Comparison of ENCODE assay signal across 8 mouse cellular contexts in genomic region chr15:79140866-79141565, GRCm38 (mm10). TPM values are rescaled to one million over a fixed set of nuclear protein-coding genes. Genes with fewer than 3 reads are reported as not detected.
DNase-seq lines count a peak whose midpoint lies in the region; ATAC-seq and TF ChIP-seq lines count a peak whose summit lies in the region.

Gene Polr2f (plus strand): TSS chr15:79141009.
Gene 1700088E04Rik (minus strand): TSS chr15:79141253.

- ATAC-seq in heart, embryonic 15.5 days (replicated peaks; ENCODE audit: insufficient number of reproducible peaks, insufficient read depth, low FRiP score, low read depth), result peak; percentile 85
- ATAC-seq in liver, embryonic 14.5 days (ENCODE audit: insufficient read depth), result peak; percentile 87
- peak; percentile 74 for ATAC-seq in neural tube, embryonic 11.5 days (ENCODE audit: insufficient read depth, low FRiP score, low TSS enrichment)
- peak; percentile 71 for ATAC-seq in stomach, postnatal 0 days (ENCODE audit: low FRiP score, low TSS enrichment)

- H3K27me3 ChIP-seq in forebrain, embryonic 10.5 days (ENCODE audit: poor library complexity, severe bottlenecking), result no peaks in the 10 kb centered on the region
- H3K27me3 ChIP-seq in heart, embryonic 15.5 days, result no peaks in the 10 kb centered on the region
- H3K27me3 ChIP-seq in liver, embryonic 14.5 days (ENCODE audit: control insufficient read depth, insufficient read depth, low read length), result peaks cover 2% of the 10 kb centered on the region
- no peaks in the 10 kb centered on the region for H3K27me3 ChIP-seq in neural tube, embryonic 11.5 days (ENCODE audit: control insufficient read depth, insufficient read depth, low read length)
- no peaks in the 10 kb centered on the region for H3K27me3 ChIP-seq in stomach, postnatal 0 days (ENCODE audit: control insufficient read depth, insufficient read depth, low read length)

- peak; percentile 89 to 92 for DNase-seq in CD8-positive naive resting alpha-beta T cell, adult 2 months (ENCODE audit: low read depth in 2 of 2, low spot score in 2 of 2)
- peak; percentile 95 for DNase-seq in c-Kit-positive CD71-negative TER-119-negative erythroid progenitor cells, embryonic 14.5 days (ENCODE audit: low read depth)
- peak; percentile 97 for DNase-seq in forebrain, embryonic 10.5 days (ENCODE audit: extremely low spot score, low spot score)
- peak; percentile 94 to 97 for DNase-seq in kidney, postnatal 25 days
- peak; percentile 91 to 94 (median 91) for DNase-seq in liver, embryonic 14.5 days (ENCODE audit: low read depth in 3 of 3, low spot score in 3 of 3)
- DNase-seq in neural tube, embryonic 11.5 days (ENCODE audit: low spot score), result peak; percentile 97
- peak; percentile 95 for DNase-seq in stomach, postnatal 0 days (ENCODE audit: low spot score)

- TF ChIP-seq EP300 in liver, embryonic 14.5 days (IDR thresholded peaks at IDR 0.05; ENCODE audit: low read depth), result no peak
- no peak for TF ChIP-seq EP300 in stomach, postnatal 0 days (optimal IDR thresholded peaks at IDR 0.05)

- peaks cover 33% of the 10 kb centered on the region for H3K4me1 ChIP-seq in forebrain, embryonic 10.5 days
- H3K4me1 ChIP-seq in heart, embryonic 15.5 days (replicated peaks), result peaks cover 23% of the 10 kb centered on the region
- H3K4me1 ChIP-seq in liver, embryonic 14.5 days (replicated peaks; ENCODE audit: control insufficient read depth in 2 of 2, insufficient read depth in 2 of 2, low read length in 1 of 2), result peaks cover 5 to 11% of the 10 kb centered on the region in 2 experiments; a peak in 2 of 4 replicates
- peaks cover 11% of the 10 kb centered on the region for H3K4me1 ChIP-seq in neural tube, embryonic 11.5 days (ENCODE audit: control insufficient read depth, insufficient read depth, low read length)
- H3K4me1 ChIP-seq in stomach, postnatal 0 days (replicated peaks; ENCODE audit: control insufficient read depth, insufficient read depth), result no peaks in the 10 kb centered on the region

- H3K9me3 ChIP-seq in forebrain, embryonic 10.5 days, result no peaks in the 10 kb centered on the region
- no peaks in the 10 kb centered on the region for H3K9me3 ChIP-seq in heart, embryonic 15.5 days (replicated peaks)
- no peaks in the 10 kb centered on the region for H3K9me3 ChIP-seq in liver, embryonic 14.5 days (ENCODE audit: control insufficient read depth, low read length)
- no peaks in the 10 kb centered on the region for H3K9me3 ChIP-seq in neural tube, embryonic 11.5 days (ENCODE audit: control insufficient read depth, low read length)
- no peaks in the 10 kb centered on the region for H3K9me3 ChIP-seq in stomach, postnatal 0 days (ENCODE audit: control insufficient read depth, low read length)

- peak within 1 kb of the TSS; percentile 94 for H3K4me3 ChIP-seq in forebrain, embryonic 10.5 days
- peak within 1 kb of the TSS; percentile 84 for H3K4me3 ChIP-seq in heart, embryonic 15.5 days
- peak within 1 kb of the TSS; percentile 73 to 90 for H3K4me3 ChIP-seq in liver, embryonic 14.5 days (ENCODE audit: insufficient read depth in 1 of 2, low read depth in 2 of 2, low read length in 2 of 2)
- peak within 1 kb of the TSS; percentile 82 for H3K4me3 ChIP-seq in neural tube, embryonic 11.5 days (ENCODE audit: low read depth, low read length)
- peak within 1 kb of the TSS; percentile 71 for H3K4me3 ChIP-seq in stomach, postnatal 0 days (ENCODE audit: low read depth, low read length)

- peak; percentile 23; the same call in 1 of the 2 replicates for TF ChIP-seq CTCF in liver, embryonic 14.5 days (IDR thresholded peaks at IDR 0.05; ENCODE audit: low read depth)
- TF ChIP-seq CTCF in stomach, postnatal 0 days (IDR thresholded peaks at IDR 0.05; ENCODE audit: low read depth), result no peak

- H3K4me2 ChIP-seq in heart, embryonic 15.5 days, result peak within 1 kb of the TSS; percentile 93
- peak within 1 kb of the TSS; percentile 96 for H3K4me2 ChIP-seq in liver, embryonic 14.5 days (ENCODE audit: low read depth)
- peak within 1 kb of the TSS; percentile 95 for H3K4me2 ChIP-seq in neural tube, embryonic 11.5 days (ENCODE audit: low read depth)
- peak within 1 kb of the TSS; percentile 88 for H3K4me2 ChIP-seq in stomach, postnatal 0 days (replicated peaks; ENCODE audit: low read depth)

- under 1% methylated on average over 57 of the region's 57 CpGs for WGBS in forebrain, embryonic 10.5 days
- WGBS in heart, embryonic 15.5 days, result under 1% methylated on average over 57 of the region's 57 CpGs
- WGBS in liver, embryonic 14.5 days (ENCODE audit: insufficient replicate concordance), result under 1% methylated on average over 57 of the region's 57 CpGs
- under 1% methylated on average over 57 of the region's 57 CpGs for WGBS in neural tube, embryonic 11.5 days
- WGBS in stomach, postnatal 0 days, result under 1% methylated on average over 57 of the region's 57 CpGs

- peak within 1 kb of the TSS; percentile 88 for H3K27ac ChIP-seq in forebrain, embryonic 10.5 days
- H3K27ac ChIP-seq in heart, embryonic 15.5 days, result peak within 1 kb of the TSS; percentile 52
- no peak within 1 kb of the TSS for H3K27ac ChIP-seq in liver, embryonic 14.5 days
- H3K27ac ChIP-seq in neural tube, embryonic 11.5 days (ENCODE audit: low read depth, low read length), result no peak within 1 kb of the TSS
- peak within 1 kb of the TSS; percentile 69 for H3K27ac ChIP-seq in stomach, postnatal 0 days (replicated peaks)

- peak within 1 kb of the TSS; percentile 84 for H3K9ac ChIP-seq in heart, embryonic 15.5 days
- H3K9ac ChIP-seq in liver, embryonic 14.5 days (replicated peaks), result peak within 1 kb of the TSS; percentile 88
- H3K9ac ChIP-seq in neural tube, embryonic 11.5 days (ENCODE audit: low read length), result peak within 1 kb of the TSS; percentile 74
- peak within 1 kb of the TSS; percentile 85 for H3K9ac ChIP-seq in stomach, postnatal 0 days (ENCODE audit: low read length)

- peaks cover 32% of the 10 kb centered on the region for H3K36me3 ChIP-seq in forebrain, embryonic 10.5 days (replicated peaks)
- H3K36me3 ChIP-seq in heart, embryonic 15.5 days, result peaks cover 16% of the 10 kb centered on the region
- peaks cover 5% of the 10 kb centered on the region for H3K36me3 ChIP-seq in liver, embryonic 14.5 days (replicated peaks; ENCODE audit: control insufficient read depth, insufficient read depth, low read depth)
- H3K36me3 ChIP-seq in neural tube, embryonic 11.5 days (ENCODE audit: control insufficient read depth, insufficient read depth, low read length), result peaks cover 7% of the 10 kb centered on the region; the same call in 1 of the 2 replicates
- H3K36me3 ChIP-seq in stomach, postnatal 0 days (ENCODE audit: control insufficient read depth, insufficient read depth, low read length), result peaks cover 4% of the 10 kb centered on the region; the same call in 1 of the 2 replicates

RNA-seq across cellular contexts. Expression of gene Polr2f, which starts in this region (rescaled TPM):
- polyA plus RNA-seq in forebrain, embryonic 10.5 days (2016; fragmentation: Nextera tagmentation; extraction: Ambion mirVana), result 419 and 440 TPM in 2 replicates
- 207 and 240 TPM in 2 replicates for polyA plus RNA-seq in heart, embryonic 15.5 days (2015; fragmentation: Nextera tagmentation; extraction: Ambion mirVana)
- polyA plus RNA-seq in liver, embryonic 14.5 days (2012; rRNA removed), result 53.9 and 112 TPM in 2 replicates
- polyA plus RNA-seq in liver, embryonic 14.5 days (2014; fragmentation: Nextera tagmentation; extraction: Ambion mirVana), result 181 and 183 TPM in 2 replicates
- polyA plus RNA-seq in neural tube, embryonic 11.5 days (2014; fragmentation: Nextera tagmentation; extraction: Ambion mirVana), result 301 and 311 TPM in 2 replicates
- polyA plus RNA-seq in stomach, postnatal 0 days (2015; fragmentation: Nextera tagmentation; extraction: Ambion mirVana), result 308 and 320 TPM in 2 replicates

RNA-seq across cellular contexts. Expression of gene 1700088E04Rik, which starts in this region (rescaled TPM):
- polyA plus RNA-seq in forebrain, embryonic 10.5 days (2016; fragmentation: Nextera tagmentation; extraction: Ambion mirVana), result 6.9 and 8.1 TPM in 2 replicates
- 7.4 and 8.1 TPM in 2 replicates for polyA plus RNA-seq in heart, embryonic 15.5 days (2015; fragmentation: Nextera tagmentation; extraction: Ambion mirVana)
- 0.19 and 0.46 TPM in 2 replicates for polyA plus RNA-seq in liver, embryonic 14.5 days (2012; rRNA removed)
- polyA plus RNA-seq in liver, embryonic 14.5 days (2014; fragmentation: Nextera tagmentation; extraction: Ambion mirVana), result 0.52 and 0.93 TPM in 2 replicates
- 8.8 and 9.4 TPM in 2 replicates for polyA plus RNA-seq in neural tube, embryonic 11.5 days (2014; fragmentation: Nextera tagmentation; extraction: Ambion mirVana)
- polyA plus RNA-seq in stomach, postnatal 0 days (2015; fragmentation: Nextera tagmentation; extraction: Ambion mirVana), result 6.4 and 7.9 TPM in 2 replicates

Comparison
In these comparisons a context has a peak if more than half of its experiments do, and no peak if none do; other contexts are left out.
1. H3K27ac ChIP-seq: peak in forebrain, embryonic 10.5 days (single experiment), heart, embryonic 15.5 days (single experiment) and stomach, postnatal 0 days (single experiment); none in liver, embryonic 14.5 days (single experiment) and neural tube, embryonic 11.5 days (single experiment).
2. Peak in every context shown above with its lines, with median percentiles within 50 percentile points of each other: DNase-seq, H3K4me3 ChIP-seq, ATAC-seq, H3K4me2 ChIP-seq and H3K9ac ChIP-seq.